Comparison of ENCODE assay signal across 8 mouse cellular contexts in the genomic region with DNA sequence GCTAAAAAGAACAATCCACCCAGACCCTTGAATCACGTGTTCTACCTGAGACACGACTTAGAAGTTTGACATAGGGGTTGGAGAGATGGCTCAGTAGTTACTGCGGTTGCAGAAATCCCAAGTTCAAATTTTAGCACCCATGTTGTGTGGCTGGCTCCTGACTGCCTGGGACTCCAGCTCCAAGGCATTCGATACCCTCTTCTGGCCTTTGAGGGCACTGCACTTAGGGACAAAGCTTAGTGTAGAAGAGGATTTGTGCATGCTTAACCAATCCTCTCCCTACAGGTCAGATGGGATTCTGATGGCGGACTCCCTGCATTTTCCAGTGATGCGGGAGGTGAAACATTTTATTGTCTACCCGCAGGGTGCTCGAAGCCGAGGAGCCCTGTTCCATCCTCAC. TPM values are rescaled to one million over a fixed set of nuclear protein-coding genes. Genes with fewer than 3 reads are reported as not detected.
DNase-seq lines count a peak whose midpoint lies in the region; ATAC-seq lines count a peak whose summit lies in the region.

No protein-coding gene starts in this region.

- H3K4me1 ChIP-seq in midbrain, embryonic 11.5 days (ENCODE audit: control insufficient read depth, insufficient read depth, low read length), result peaks cover 27% of the 10 kb centered on the region
- H3K4me1 ChIP-seq in midbrain, embryonic 16.5 days (ENCODE audit: control insufficient read depth, insufficient read depth, low read length), result peaks cover 37% of the 10 kb centered on the region
- H3K4me1 ChIP-seq in heart, embryonic 10.5 days, result peaks cover 66% of the 10 kb centered on the region

- H3K36me3 ChIP-seq in midbrain, embryonic 11.5 days (ENCODE audit: control insufficient read depth, insufficient read depth, low read length), result no peaks in the 10 kb centered on the region
- H3K36me3 ChIP-seq in midbrain, embryonic 16.5 days (ENCODE audit: control insufficient read depth, insufficient read depth, low read length), result no peaks in the 10 kb centered on the region
- H3K36me3 ChIP-seq in heart, embryonic 10.5 days, result 0 out of 2 replicates have a peak, but pooled peaks cover 2% of the 10 kb centered on the region

- no peak overlapping the region for H3K4me2 ChIP-seq in midbrain, embryonic 11.5 days
- no peak overlapping the region for H3K4me2 ChIP-seq in midbrain, embryonic 16.5 days (ENCODE audit: low read length)

- H3K27ac ChIP-seq in midbrain, embryonic 11.5 days (ENCODE audit: low read depth, low read length), result no peak overlapping the region
- no peak overlapping the region for H3K27ac ChIP-seq in midbrain, embryonic 16.5 days (ENCODE audit: low read length)
- 0 out of 2 replicates have a peak overlapping the region, but pooled peaks have one; percentile 29 for H3K27ac ChIP-seq in heart, embryonic 10.5 days

- no peak overlapping the region for H3K9ac ChIP-seq in midbrain, embryonic 11.5 days (ENCODE audit: low read length)
- no peak overlapping the region for H3K9ac ChIP-seq in midbrain, embryonic 16.5 days (ENCODE audit: low read depth, low read length)

- DNase-seq in midbrain, embryonic 11.5 days (ENCODE audit: low spot score, missing footprints), result no peak
- DNase-seq in R1 (ENCODE audit: low read depth, low spot score) (peak; percentile 76), MN1 (ENCODE audit: low spot score) (no peak)
- peak; percentile 79 to 82 for DNase-seq in cerebellum, postnatal 10 days
- DNase-seq in heart, embryonic 10.5 days (ENCODE audit: low spot score), result peak; percentile 80
- DNase-seq in layer of hippocampus, postnatal 36 days, result peak; percentile 28 to 30

- 87% methylated on average over 9 of the region's 9 CpGs for WGBS in midbrain, embryonic 11.5 days
- 79% methylated on average over 9 of the region's 9 CpGs for WGBS in midbrain, embryonic 16.5 days
- 77% methylated on average over 9 of the region's 9 CpGs for WGBS in heart, embryonic 10.5 days

- peak; percentile 23; the same call in 1 of the 2 replicates for ATAC-seq in midbrain, embryonic 11.5 days (ENCODE audit: low FRiP score)
- ATAC-seq in midbrain, embryonic 16.5 days, result no peak
- ATAC-seq in neutrophil, adult 5-6 weeks (ENCODE audit: extremely low read depth, insufficient number of reproducible peaks, low FRiP score, poor library complexity, severe bottlenecking), result peak; percentile 41; the same call in 1 of the 2 replicates

- no peak overlapping the region for H3K4me3 ChIP-seq in midbrain, embryonic 11.5 days (ENCODE audit: low read depth, low read length)
- H3K4me3 ChIP-seq in midbrain, embryonic 16.5 days (ENCODE audit: low read depth, low read length), result no peak overlapping the region
- H3K4me3 ChIP-seq in heart, embryonic 10.5 days, result no peak overlapping the region

- no peaks in the 10 kb centered on the region for H3K27me3 ChIP-seq in midbrain, embryonic 11.5 days (ENCODE audit: control insufficient read depth, insufficient read depth, low read length)
- no peaks in the 10 kb centered on the region for H3K27me3 ChIP-seq in midbrain, embryonic 16.5 days (ENCODE audit: control insufficient read depth, insufficient read depth, low read depth, low read length)
- H3K27me3 ChIP-seq in heart, embryonic 10.5 days (ENCODE audit: insufficient read depth, poor library complexity, severe bottlenecking), result no peaks in the 10 kb centered on the region

- H3K9me3 ChIP-seq in midbrain, embryonic 11.5 days (ENCODE audit: control insufficient read depth, low read length), result no peaks in the 10 kb centered on the region
- H3K9me3 ChIP-seq in midbrain, embryonic 16.5 days (replicated peaks; ENCODE audit: control insufficient read depth, low read length, poor library complexity, severe bottlenecking), result no peaks in the 10 kb centered on the region
- no peaks in the 10 kb centered on the region for H3K9me3 ChIP-seq in heart, embryonic 10.5 days

RNA-seq across cellular contexts. Expression of gene Cxadr, which starts 15.6 kb away (rescaled TPM):
- 69.0 and 76.4 TPM in 2 replicates for polyA plus RNA-seq in midbrain, embryonic 11.5 days (2014; fragmentation: Nextera tagmentation; extraction: Ambion mirVana)
- 205 TPM in 2 replicates for polyA plus RNA-seq in midbrain, embryonic 16.5 days (2015; fragmentation: Nextera tagmentation; extraction: Ambion mirVana)
- 27.9 and 35.9 TPM in 2 replicates for polyA plus RNA-seq in heart, embryonic 10.5 days (2016; fragmentation: Nextera tagmentation; extraction: Ambion mirVana)
- total RNA-seq in layer of hippocampus, postnatal 36 days (2021), result 10 to 100 TPM; 15.8 to 16.8 TPM
- 3.4 and 5.0 TPM in 2 replicates for total RNA-seq in neutrophil, adult 5-6 weeks (2017)

Comparison
In these comparisons a context has a peak if more than half of its experiments do, and no peak if none do; other contexts are left out.
1. DNase-seq: peak in R1 (single experiment), cerebellum, postnatal 10 days (2 of 2), heart, embryonic 10.5 days (single experiment) and layer of hippocampus, postnatal 36 days (2 of 2); none in midbrain, embryonic 11.5 days (single experiment) and MN1 (single experiment).